Mouse (Mus musculus): ENCODE measurements around the gene Acp1. TPM values are rescaled to one million over a fixed set of nuclear protein-coding genes. Genes with fewer than 3 reads are reported as not detected.
A peak's percentile ranks its signal among the peaks of the same experiment; 100 is the strongest.

Acp1 gene
- polyA plus RNA-seq (2015; fragmentation: Nextera tagmentation; extraction: Ambion mirVana), result 107 and 129 TPM in 2 replicates

- WGBS, result under 1% methylated on average over 50 of the region's 52 CpGs
- ATAC-seq (ENCODE audit: extremely low read depth, insufficient number of reproducible peaks, low FRiP score, low TSS enrichment), result peak; percentile 94
- H3K27me3 ChIP-seq (replicated peaks), result no peaks in the 10 kb centered on the region; the same call in 1 of the 2 replicates
- peak within 1 kb of the TSS; percentile 97 for H3K4me2 ChIP-seq
- H3K36me3 ChIP-seq, result 0 out of 2 replicates have a peak, but pooled peaks cover 2% of the 10 kb centered on the region
- H3K27ac ChIP-seq (replicated peaks), result peak within 1 kb of the TSS; percentile 68
- peak within 1 kb of the TSS; percentile 92 for H3K9ac ChIP-seq
- no peaks in the 10 kb centered on the region; the same call in 1 of the 2 replicates for H3K9me3 ChIP-seq
- H3K4me1 ChIP-seq, result peaks cover 18% of the 10 kb centered on the region
- peak within 1 kb of the TSS; percentile 77 for H3K4me3 ChIP-seq
Observed at GRCm38 (mm10) chr12:30911261-30912047, at the start of gene Acp1, which contains the start of gene Sh3yl1. TSS of gene Acp1 (minus strand) at chr12:30911589. TSS of gene Sh3yl1 (plus strand) at chr12:30911668.

GRCm38 (mm10) chr12:30944197-30944596 lies 32.8 kb upstream of the Acp1 start:
- H3K4me1 ChIP-seq, result no peaks in the 10 kb centered on the region
- WGBS, result 60% methylated on average over 3 of the region's 3 CpGs
- no peak for ATAC-seq (ENCODE audit: extremely low read depth, insufficient number of reproducible peaks, low FRiP score, low TSS enrichment)
- H3K27me3 ChIP-seq (replicated peaks), result no peaks in the 10 kb centered on the region
- H3K4me2 ChIP-seq, result no peak overlapping the region
- H3K9ac ChIP-seq, result no peak overlapping the region
- H3K27ac ChIP-seq (replicated peaks), result no peak overlapping the region
- H3K4me3 ChIP-seq, result no peak overlapping the region
- H3K9me3 ChIP-seq, result no peaks in the 10 kb centered on the region
- H3K36me3 ChIP-seq, result peaks cover 22% of the 10 kb centered on the region

- Histone ChIP-seq H3K4me2 (no peak overlapping the region), H3K27me3 (replicated peaks) (no peaks in the 10 kb centered on the region)
- 81% methylated on average over 14 of the region's 14 CpGs for WGBS
Observed at GRCm38 (mm10) chr12:30943057-30943986, 31.9 kb upstream of the Acp1 start.

GRCm38 (mm10) chr12:30936899-30937298 lies 25.5 kb upstream of the Acp1 start:
- Histone ChIP-seq H3K36me3 (peaks cover 11% of the 10 kb centered on the region), H3K9ac (no peak overlapping the region), H3K27ac (replicated peaks) (no peak overlapping the region), H3K4me2 (no peak overlapping the region), H3K27me3 (replicated peaks) (no peaks in the 10 kb centered on the region), H3K4me1 (no peaks in the 10 kb centered on the region), H3K4me3 (no peak overlapping the region), H3K9me3 (no peaks in the 10 kb centered on the region)
- 75% methylated on average over 2 of the region's 2 CpGs for WGBS
- no peak for ATAC-seq (ENCODE audit: extremely low read depth, insufficient number of reproducible peaks, low FRiP score, low TSS enrichment)

More at GRCm38 (mm10) chr12:30943057-30943986, 31.9 kb upstream of the Acp1 start:
- H3K9ac ChIP-seq, result no peak overlapping the region
- H3K4me3 ChIP-seq, result no peak overlapping the region
- no peak overlapping the region for H3K27ac ChIP-seq (replicated peaks)
- H3K36me3 ChIP-seq, result peaks cover 22% of the 10 kb centered on the region
- ATAC-seq (ENCODE audit: extremely low read depth, insufficient number of reproducible peaks, low FRiP score, low TSS enrichment), result no peak
- H3K4me1 ChIP-seq, result no peaks in the 10 kb centered on the region
- H3K9me3 ChIP-seq, result no peaks in the 10 kb centered on the region

- H3K4me2 ChIP-seq, result no peak overlapping the region
- H3K9me3 ChIP-seq, result no peaks in the 10 kb centered on the region
- H3K9ac ChIP-seq, result no peak overlapping the region
- no peak for ATAC-seq (ENCODE audit: extremely low read depth, insufficient number of reproducible peaks, low FRiP score, low TSS enrichment)
- H3K27ac ChIP-seq (replicated peaks), result no peak overlapping the region
- H3K4me3 ChIP-seq, result no peak overlapping the region
- no peaks in the 10 kb centered on the region for H3K4me1 ChIP-seq
- no peaks in the 10 kb centered on the region for H3K36me3 ChIP-seq
- no peaks in the 10 kb centered on the region for H3K27me3 ChIP-seq (replicated peaks)
- 80% methylated on average over 2 of the region's 2 CpGs for WGBS
Observed at GRCm38 (mm10) chr12:30933299-30933698, 21.9 kb upstream of the Acp1 start.

- ATAC-seq (ENCODE audit: extremely low read depth, insufficient number of reproducible peaks, low FRiP score, low TSS enrichment), result no peak
- H3K36me3 ChIP-seq, result no peaks in the 10 kb centered on the region
- 74% methylated on average over 6 of the region's 6 CpGs for WGBS
- no peaks in the 10 kb centered on the region for H3K9me3 ChIP-seq
- no peak overlapping the region for H3K4me3 ChIP-seq
- H3K9ac ChIP-seq, result no peak overlapping the region
- no peak overlapping the region for H3K4me2 ChIP-seq
- no peaks in the 10 kb centered on the region for H3K4me1 ChIP-seq
- H3K27ac ChIP-seq (replicated peaks), result no peak overlapping the region
- no peaks in the 10 kb centered on the region for H3K27me3 ChIP-seq (replicated peaks)
Observed at GRCm38 (mm10) chr12:30928182-30928581, 16.8 kb upstream of the Acp1 start.

- Histone ChIP-seq H3K9ac (no peak overlapping the region), H3K36me3 (no peaks in the 10 kb centered on the region), H3K4me2 (no peak overlapping the region), H3K27me3 (replicated peaks) (no peaks in the 10 kb centered on the region), H3K27ac (replicated peaks) (no peak overlapping the region), H3K9me3 (no peaks in the 10 kb centered on the region), H3K4me3 (no peak overlapping the region), H3K4me1 (no peaks in the 10 kb centered on the region)
- WGBS, result 66% methylated on average over 3 of the region's 3 CpGs
- ATAC-seq (ENCODE audit: extremely low read depth, insufficient number of reproducible peaks, low FRiP score, low TSS enrichment), result no peak
Observed at GRCm38 (mm10) chr12:30922401-30922800, 11.0 kb upstream of the Acp1 start.

GRCm38 (mm10) chr12:30912840-30913239 lies 1.5 kb upstream of the Acp1 start:
- peak overlapping the region; percentile 97 for H3K4me2 ChIP-seq
- H3K9ac ChIP-seq, result peak overlapping the region; percentile 92
- ATAC-seq (ENCODE audit: extremely low read depth, insufficient number of reproducible peaks, low FRiP score, low TSS enrichment), result no peak
- no peaks in the 10 kb centered on the region; the same call in 1 of the 2 replicates for H3K9me3 ChIP-seq
- H3K4me1 ChIP-seq, result peaks cover 14% of the 10 kb centered on the region
- H3K27ac ChIP-seq (replicated peaks), result no peak overlapping the region
- H3K36me3 ChIP-seq, result 0 out of 2 replicates have a peak, but pooled peaks cover 2% of the 10 kb centered on the region
- H3K4me3 ChIP-seq, result peak overlapping the region; percentile 77
- no peaks in the 10 kb centered on the region; the same call in 1 of the 2 replicates for H3K27me3 ChIP-seq (replicated peaks)
- WGBS, result 56% methylated on average over 3 of the region's 3 CpGs

- WGBS, result 0% methylated on average over 19 of the region's 19 CpGs
Observed at GRCm38 (mm10) chr12:30912048-30912381, 626 bp upstream of the Acp1 start.

GRCm38 (mm10) chr12:30910860-30911259 lies 529 bp downstream of the Acp1 start:
- H3K9me3 ChIP-seq, result no peaks in the 10 kb centered on the region
- peak overlapping the region; percentile 68 for H3K27ac ChIP-seq (replicated peaks)
- H3K36me3 ChIP-seq, result 0 out of 2 replicates have a peak, but pooled peaks cover 2% of the 10 kb centered on the region
- peaks cover 23% of the 10 kb centered on the region for H3K4me1 ChIP-seq
- peak overlapping the region; percentile 92 for H3K9ac ChIP-seq
- WGBS, result 20% methylated on average over 8 of the region's 8 CpGs
- no peaks in the 10 kb centered on the region; the same call in 1 of the 2 replicates for H3K27me3 ChIP-seq (replicated peaks)
- peak overlapping the region; percentile 77 for H3K4me3 ChIP-seq
- ATAC-seq (ENCODE audit: extremely low read depth, insufficient number of reproducible peaks, low FRiP score, low TSS enrichment), result no peak
- H3K4me2 ChIP-seq, result peak overlapping the region; percentile 97

More at GRCm38 (mm10) chr12:30912048-30912381, 626 bp upstream of the Acp1 start:
- H3K27ac ChIP-seq (replicated peaks), result peak overlapping the region; percentile 39; the same call in 1 of the 2 replicates
- H3K27me3 ChIP-seq (replicated peaks), result no peaks in the 10 kb centered on the region; the same call in 1 of the 2 replicates
- peak overlapping the region; percentile 97 for H3K4me2 ChIP-seq
- H3K4me3 ChIP-seq, result peak overlapping the region; percentile 77
- peaks cover 14% of the 10 kb centered on the region for H3K4me1 ChIP-seq
- H3K9ac ChIP-seq, result peak overlapping the region; percentile 92
- no peaks in the 10 kb centered on the region; the same call in 1 of the 2 replicates for H3K9me3 ChIP-seq
- 0 out of 2 replicates have a peak, but pooled peaks cover 2% of the 10 kb centered on the region for H3K36me3 ChIP-seq
- ATAC-seq (ENCODE audit: extremely low read depth, insufficient number of reproducible peaks, low FRiP score, low TSS enrichment), result peak; percentile 51

GRCm38 (mm10) chr12:30909881-30910280 lies 1.5 kb downstream of the Acp1 start:
- H3K9ac ChIP-seq, result 0 out of 2 replicates have a peak overlapping the region, but pooled peaks have one; percentile 9
- H3K27ac ChIP-seq (replicated peaks), result no peak overlapping the region
- peak overlapping the region; percentile 97 for H3K4me2 ChIP-seq
- 73% methylated on average over 2 of the region's 2 CpGs for WGBS
- H3K9me3 ChIP-seq, result no peaks in the 10 kb centered on the region
- no peaks in the 10 kb centered on the region; the same call in 1 of the 2 replicates for H3K27me3 ChIP-seq (replicated peaks)
- ATAC-seq (ENCODE audit: extremely low read depth, insufficient number of reproducible peaks, low FRiP score, low TSS enrichment), result no peak
- peaks cover 23% of the 10 kb centered on the region for H3K4me1 ChIP-seq
- peaks cover 5% of the 10 kb centered on the region for H3K36me3 ChIP-seq
- H3K4me3 ChIP-seq, result peak overlapping the region; percentile 77; the same call in 1 of the 2 replicates

Measured in heart, embryonic 13.5 days (tissue).